Mouse (Mus musculus): ENCODE results near the gene Iqgap1.

DNA sequence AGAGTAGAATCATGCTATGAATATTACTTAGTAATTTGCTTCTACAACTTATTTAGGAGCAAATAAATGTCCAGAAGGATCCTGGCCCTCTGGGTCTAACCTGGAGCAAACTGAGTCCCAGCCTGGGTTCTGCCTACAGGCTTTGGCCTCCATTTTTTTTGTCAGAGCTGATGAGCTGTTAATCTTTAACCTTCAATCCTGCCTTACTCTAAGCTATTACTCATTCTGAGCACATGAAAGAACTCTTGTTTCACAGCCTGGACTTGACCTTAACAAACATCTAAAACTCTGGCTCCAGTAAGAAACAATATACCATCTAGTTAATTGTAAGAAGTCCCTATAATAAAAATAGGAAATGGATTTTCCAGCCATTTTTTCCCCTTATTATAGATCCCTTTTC lies 14.0 kb upstream of the Iqgap1 start:
- TF ChIP-seq CTCF (IDR thresholded peaks at IDR 0.05 in 2 of 3, conservative IDR thresholded peaks at IDR 0.05 in 1 of 3; ENCODE audit: control insufficient read depth in 1 of 3, insufficient read depth in 1 of 3, low read depth in 2 of 3, low read length in 3 of 3, poor library complexity in 1 of 3, severe bottlenecking in 1 of 3) (no peak), POLR2AphosphoS2 (IDR thresholded peaks at IDR 0.05; ENCODE audit: low read length) (no peak), ZKSCAN1 (IDR thresholded peaks at IDR 0.05; ENCODE audit: low read depth, low read length) (no peak), MAZ (IDR thresholded peaks at IDR 0.05; ENCODE audit: low read depth, low read length) (no peak), CHD1 (IDR thresholded peaks at IDR 0.05; ENCODE audit: low read depth, low read length) (no peak), ZNF384 (IDR thresholded peaks at IDR 0.05; ENCODE audit: low read depth, low read length) (no peak), BHLHE40 (IDR thresholded peaks at IDR 0.05; ENCODE audit: borderline replicate concordance, low read depth, low read length) (no peak), HCFC1 (IDR thresholded peaks at IDR 0.05; ENCODE audit: low read depth, low read length) (no peak), JUND (IDR thresholded peaks at IDR 0.05; ENCODE audit: low read depth, low read length) (no peak), EP300 (IDR thresholded peaks at IDR 0.05; ENCODE audit: low read depth in 1 of 2, low read length in 2 of 2) (no peak), MYC (IDR thresholded peaks at IDR 0.05; ENCODE audit: low read depth, low read length) (no peak), USF1 (IDR thresholded peaks at IDR 0.05; ENCODE audit: low read depth, low read length) (no peak), CHD2 (IDR thresholded peaks at IDR 0.05; ENCODE audit: low read length) (no peak), TCF12 (IDR thresholded peaks at IDR 0.05; ENCODE audit: low read depth, low read length) (no peak)

Data from MEL (cell line).